Mouse (Mus musculus) heart, embryonic 15.5 days (tissue): Measurements from ENCODE around the gene Pear1. TPM values are rescaled to one million over a fixed set of nuclear protein-coding genes. Genes with fewer than 3 reads are reported as not detected.

Source experiments
- ATAC-seq: fragments of 200-750 bp; cut with Nextera tagmentation; replicated peaks from 2 replicates; pipeline ENCODE4 v1.8.0; 2017; ENCODE audit warnings: low read depth, moderate TSS enrichment; ENCODE audit not compliant: insufficient number of reproducible peaks, insufficient read depth, low FRiP score
- H3K27ac ChIP-seq: fragments of 300-500 bp; sonication (generic); 2 replicates; pipeline ENCODE4 v1.5.1; 2015; ENCODE audit warnings: mild to moderate bottlenecking, inconsistent platforms
- H3K27me3 ChIP-seq: fragments of 300-500 bp; sonication (generic); 2 replicates; pipeline ENCODE4 v1.6.1; 2015; ENCODE audit warnings: inconsistent platforms
- H3K36me3 ChIP-seq: fragments of 300-500 bp; sonication (generic); 2 replicates; pipeline ENCODE4 v1.6.1; 2015; ENCODE audit warnings: mild to moderate bottlenecking, inconsistent platforms
- H3K4me1 ChIP-seq: fragments of 300-500 bp; sonication (generic); replicated peaks from 2 replicates; pipeline ENCODE4 v1.6.1; 2015; ENCODE audit warnings: inconsistent platforms
- H3K4me2 ChIP-seq: fragments of 300-500 bp; sonication (generic); 2 replicates; pipeline ENCODE4 v1.6.1; 2015; ENCODE audit warnings: inconsistent platforms, mild to moderate bottlenecking, moderate library complexity
- H3K4me3 ChIP-seq: fragments of 300-500 bp; sonication (generic); 2 replicates; pipeline ENCODE4 v1.5.1; 2015; ENCODE audit warnings: mild to moderate bottlenecking, inconsistent platforms
- H3K9ac ChIP-seq: fragments of 300-500 bp; sonication (generic); 2 replicates; pipeline ENCODE4 v1.6.1; 2015; ENCODE audit warnings: mild to moderate bottlenecking, inconsistent platforms
- H3K9me3 ChIP-seq: fragments of 300-500 bp; sonication (generic); replicated peaks from 2 replicates; pipeline ENCODE4 v1.6.1; 2016; ENCODE audit warnings: inconsistent platforms
- WGBS: fragments of 180-500 bp; shearing (Covaris S2); methylation state at CpG from one replicate; pipeline ENCODE4 v1.1.7; 2015; ENCODE audit warnings: mixed read lengths; 5-methylcytosine and 5-hydroxymethylcytosine counted together
- polyA plus RNA-seq: library from polyadenylated mRNA; unstranded; fragments of >200 nt; fragmentation: Nextera tagmentation; extraction: Ambion mirVana; gene quantifications from 2 replicates; pipeline ENCODE4 v1.2.1, GENCODE M21; 2015

The Pear1 gene
- polyA plus RNA-seq, 1 experiment from 2014 or later, result 17.4 TPM

GRCm38 (mm10) chr3:87726191-87726590 is 97.9 kb downstream of the Pear1 start:
- ATAC-seq, result no peak
- H3K9ac ChIP-seq, result no peak overlapping the region
- no peaks in the 10 kb centered on the region for H3K4me1 ChIP-seq
- WGBS, result 93% methylated on average over 7 of the region's 7 CpGs
- no peaks in the 10 kb centered on the region for H3K9me3 ChIP-seq
- no peaks in the 10 kb centered on the region for H3K27me3 ChIP-seq
- no peak overlapping the region for H3K4me2 ChIP-seq
- H3K27ac ChIP-seq, result no peak overlapping the region
- H3K36me3 ChIP-seq, result peaks cover 71% of the 10 kb centered on the region
- no peak overlapping the region for H3K4me3 ChIP-seq

DNA sequence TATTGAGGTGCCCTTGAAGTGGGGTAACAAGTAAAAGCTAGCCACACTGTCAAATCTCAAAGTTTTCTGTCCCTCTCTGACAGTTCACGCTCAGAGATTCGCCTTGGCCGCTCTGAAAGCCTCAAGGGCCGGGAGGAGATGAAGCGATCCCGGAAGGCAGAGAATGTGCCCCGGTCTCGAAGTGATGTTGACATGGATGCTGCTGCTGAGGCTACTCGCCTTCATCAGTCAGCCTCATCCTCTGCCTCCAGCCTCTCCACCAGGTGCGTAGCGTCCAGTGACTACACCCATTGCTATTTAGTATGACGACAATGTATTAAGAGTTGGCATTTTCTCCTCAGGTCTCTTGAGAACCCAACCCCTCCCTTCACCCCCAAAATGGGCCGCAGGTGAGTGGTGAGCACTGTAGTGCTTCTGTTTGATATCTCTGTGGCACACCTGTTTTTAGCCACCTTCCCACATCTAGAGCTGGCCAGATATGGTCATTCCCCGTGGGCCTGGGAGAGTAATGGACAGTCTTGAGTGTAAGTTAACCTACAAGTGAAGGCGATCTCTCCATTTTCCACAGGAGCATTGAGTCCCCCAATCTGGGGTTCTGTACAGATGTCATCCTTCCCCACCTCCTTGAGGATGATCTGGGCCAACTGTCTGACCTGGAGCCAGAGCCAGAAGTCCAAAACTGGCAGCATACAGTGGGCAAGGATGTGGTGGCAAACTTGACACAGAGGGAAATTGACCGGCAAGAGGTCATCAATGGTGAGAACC is 98.5 kb downstream of the Pear1 start:
- no peaks in the 10 kb centered on the region for H3K9me3 ChIP-seq
- no peak overlapping the region for H3K27ac ChIP-seq
- no peak overlapping the region for H3K9ac ChIP-seq
- no peaks in the 10 kb centered on the region for H3K27me3 ChIP-seq
- 95% methylated on average over 16 of the region's 16 CpGs for WGBS
- H3K4me2 ChIP-seq, result no peak overlapping the region
- no peak for ATAC-seq
- H3K4me3 ChIP-seq, result no peak overlapping the region
- H3K36me3 ChIP-seq, result peaks cover 74% of the 10 kb centered on the region
- H3K4me1 ChIP-seq, result no peaks in the 10 kb centered on the region

DNA sequence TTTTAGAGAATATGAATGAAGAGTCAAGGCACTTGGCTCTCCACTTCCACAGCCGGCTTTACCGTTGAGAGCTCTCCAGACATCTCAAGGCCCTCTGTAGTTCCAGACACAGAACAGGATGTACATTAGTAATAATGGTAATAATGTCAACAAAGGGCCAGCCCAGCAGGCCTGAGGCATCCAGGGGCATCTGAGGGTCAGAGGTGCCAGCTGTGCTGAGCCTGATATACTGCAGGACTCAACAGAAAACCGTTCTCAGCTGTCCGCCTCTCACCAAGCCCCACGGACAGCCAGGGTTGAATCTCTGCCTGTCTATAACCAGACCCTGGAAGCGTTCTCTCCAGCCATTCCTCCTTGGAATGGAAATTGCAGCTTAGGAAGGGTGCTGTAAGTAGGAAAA is 99.5 kb downstream of the Pear1 start:
- Histone ChIP-seq H3K36me3 (peaks cover 69% of the 10 kb centered on the region), H3K4me2 (no peak overlapping the region), H3K4me1 (no peaks in the 10 kb centered on the region), H3K9ac (no peak overlapping the region), H3K9me3 (no peaks in the 10 kb centered on the region), H3K27ac (no peak overlapping the region), H3K4me3 (no peak overlapping the region), H3K27me3 (no peaks in the 10 kb centered on the region)
- ATAC-seq, result no peak
- 68% methylated on average over 6 of the region's 6 CpGs for WGBS

- H3K36me3 ChIP-seq, result peaks cover 57% of the 10 kb centered on the region
These were observed 105.6 kb downstream of the Pear1 start for GRCm38 (mm10) chr3:87718525-87718924.

More at GRCm38 (mm10) chr3:87718525-87718924, 105.6 kb downstream of the Pear1 start:
- H3K4me1 ChIP-seq, result no peaks in the 10 kb centered on the region
- no peaks in the 10 kb centered on the region for H3K27me3 ChIP-seq
- H3K27ac ChIP-seq, result no peak overlapping the region
- H3K4me2 ChIP-seq, result no peak overlapping the region
- H3K9ac ChIP-seq, result no peak overlapping the region
- H3K4me3 ChIP-seq, result no peak overlapping the region
- 75% methylated on average over 2 of the region's 2 CpGs for WGBS
- no peaks in the 10 kb centered on the region for H3K9me3 ChIP-seq
- no peak for ATAC-seq

Other genes with a start within 250 kb of the Pear1 start
- gene Arhgef11, start 206.7 kb downstream of the Pear1 start, polyA plus RNA-seq, result 7.5 and 10.8 TPM in 2 replicates
- 0.29 and 0.70 TPM in 2 replicates for gene Lrrc71, start 75.7 kb downstream of the Pear1 start, polyA plus RNA-seq
- 0.40 and 4.9 TPM in 2 replicates for gene Ntrk1, start 29.1 kb downstream of the Pear1 start, polyA plus RNA-seq
- 0.08 and 0.11 TPM in 2 replicates for gene Insrr, start 27.4 kb downstream of the Pear1 start, polyA plus RNA-seq
- 0.37 and 3.8 TPM in 2 replicates for gene Sh2d2a, start 22.4 kb upstream of the Pear1 start, polyA plus RNA-seq
- gene Prcc, start 61.3 kb upstream of the Pear1 start, polyA plus RNA-seq, result 11.3 and 12.7 TPM in 2 replicates
- gene Hdgf, start 82.0 kb upstream of the Pear1 start, polyA plus RNA-seq, result 134 and 161 TPM in 2 replicates
- 59.2 and 60.6 TPM in 2 replicates for gene Mrpl24, start 95.2 kb upstream of the Pear1 start, polyA plus RNA-seq
- gene Isg20l2, start 106.0 kb upstream of the Pear1 start, polyA plus RNA-seq, result 23.9 and 33.3 TPM in 2 replicates
- 12.2 and 17.4 TPM in 2 replicates for gene Rrnad1, start 106.4 kb upstream of the Pear1 start, polyA plus RNA-seq
- 4.1 and 20.1 TPM in 2 replicates for gene Crabp2, start 124.4 kb upstream of the Pear1 start, polyA plus RNA-seq
- 14.8 and 16.1 TPM in 2 replicates for gene Nes, start 146.8 kb upstream of the Pear1 start, polyA plus RNA-seq
- gene Bcan, start 175.9 kb upstream of the Pear1 start, polyA plus RNA-seq, result 0.24 and 0.34 TPM in 2 replicates
- 0.15 TPM in 1 of 2 replicates, not detected in the other for gene Hapln2, start 203.3 kb upstream of the Pear1 start, polyA plus RNA-seq
- gene Gpatch4, start 218.8 kb upstream of the Pear1 start, polyA plus RNA-seq, result 15.4 and 20.6 TPM in 2 replicates
- gene Naxe, start 234.2 kb upstream of the Pear1 start, polyA plus RNA-seq, result 137 and 155 TPM in 2 replicates